Mouse (Mus musculus): ENCODE measurements at regions not wholly inside any gene's neighbourhood (a gene's known extent, or its start where the extent isn't known, plus 50 kb on each side); places are given as distances from the start of the nearest gene placed in this dataset.

DNA sequence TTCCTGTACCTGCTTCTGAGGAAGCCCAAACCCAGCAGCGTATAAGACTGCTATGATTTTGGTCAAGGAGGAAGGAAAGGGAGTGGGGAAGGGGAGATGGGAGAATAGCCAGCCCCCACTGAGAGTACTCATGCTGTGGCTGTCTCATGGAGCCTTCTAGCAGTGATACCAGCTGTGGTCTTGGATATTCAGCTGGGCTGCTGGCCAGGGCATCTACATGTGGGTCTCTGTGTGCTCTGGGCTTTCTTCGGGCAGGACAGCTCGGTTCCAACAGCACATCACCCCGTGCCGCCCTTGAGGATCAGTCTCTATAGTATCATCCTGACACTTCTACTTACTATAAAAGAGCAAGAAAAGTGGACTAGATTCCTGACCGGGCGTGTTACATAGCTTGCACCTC is 90.6 kb upstream of the Dapk1 start:
- TF ChIP-seq GATA1 (IDR thresholded peaks at IDR 0.05; ENCODE audit: borderline replicate concordance, low read length) (no peak), FLI1 (IDR thresholded peaks at IDR 0.05; ENCODE audit: low read length) (no peak)

Measured in megakaryocyte, embryonic 14.5 days (primary cell).